20 mouse cellular contexts compared by ENCODE assay signal in genomic region chr10:99244655-99245260, GRCm38 (mm10). TPM values are rescaled to one million over a fixed set of nuclear protein-coding genes. Genes with fewer than 3 reads are reported as not detected.
DNase-seq lines count a peak whose midpoint lies in the region; ATAC-seq and TF ChIP-seq lines count a peak whose summit lies in the region.
"Had no signal": no experiment of that assay in that cellular context is flagged by ENCODE, and none has a peak within 500 bp of the region (broad histone marks: within the 10 kb centered on the region; RNA-seq: fewer than 3 reads in every experiment).

No protein-coding gene starts in this region.

- H3K4me3 ChIP-seq in kidney, embryonic 15.5 days (replicated peaks), result no peak overlapping the region
- no peak overlapping the region for H3K4me3 ChIP-seq in embryonic fibroblast, embryonic 13.5 days (ENCODE audit: insufficient read depth, low read length)
- H3K4me3 ChIP-seq: forebrain, embryonic 12.5 days; heart, adult 2 months; hindbrain, embryonic 15.5 days; liver, embryonic 12.5 days had no signal

- H3K4me2 ChIP-seq in kidney, embryonic 15.5 days, result no peak overlapping the region
- H3K4me2 ChIP-seq: forebrain, embryonic 12.5 days; hindbrain, embryonic 15.5 days; liver, embryonic 12.5 days had no signal

- DNase-seq in kidney, postnatal 4 days, result no peak
- DNase-seq in thymus, postnatal 0 days (ENCODE audit: low spot score), result peak; percentile 36
- no peak for DNase-seq in thymus, postnatal 36 days
- no peak for DNase-seq in spleen, postnatal 36 days (ENCODE audit: low spot score in 2 of 2)
- no peak for DNase-seq in urinary bladder, adult 2 months (ENCODE audit: low spot score)
- DNase-seq: adrenal gland, postnatal 10 days; cerebellum, postnatal 14 days; gastrocnemius, postnatal 14 days; heart, adult 2 months; heart, postnatal 4 days; kidney, adult 9 months; lung, postnatal 14 days; right cerebral cortex, postnatal 4 days had no signal

- H3K4me1 ChIP-seq in kidney, embryonic 15.5 days, result peaks cover 26% of the 10 kb centered on the region
- H3K4me1 ChIP-seq in embryonic fibroblast, embryonic 13.5 days (ENCODE audit: control insufficient read depth, insufficient read depth, low read length), result peaks cover 18% of the 10 kb centered on the region
- H3K4me1 ChIP-seq: hindbrain, embryonic 15.5 days had no signal

- no peak for TF ChIP-seq POLR2A in embryonic fibroblast, embryonic 13.5 days (IDR thresholded peaks at IDR 0.05; ENCODE audit: low read depth, low read length)

- H3K27me3 ChIP-seq in kidney, embryonic 15.5 days, result no peaks in the 10 kb centered on the region
- H3K27me3 ChIP-seq: hindbrain, embryonic 15.5 days; liver, embryonic 12.5 days; Patski had no signal

- WGBS in kidney, embryonic 15.5 days, result 11% methylated on average over 7 of the region's 7 CpGs

- TF ChIP-seq CTCF in embryonic fibroblast, embryonic 13.5 days (IDR thresholded peaks at IDR 0.05; ENCODE audit: borderline replicate concordance, insufficient read depth, low read length), result no peak

- H3K9ac ChIP-seq in kidney, embryonic 15.5 days, result no peak overlapping the region
- H3K9ac ChIP-seq: forebrain, embryonic 12.5 days; hindbrain, embryonic 15.5 days; liver, embryonic 12.5 days had no signal

- H3K36me3 ChIP-seq in kidney, embryonic 15.5 days, result no peaks in the 10 kb centered on the region
- H3K36me3 ChIP-seq: forebrain, embryonic 12.5 days; hindbrain, embryonic 15.5 days; liver, embryonic 12.5 days had no signal

- no peaks in the 10 kb centered on the region for H3K9me3 ChIP-seq in kidney, embryonic 15.5 days (replicated peaks)
- H3K9me3 ChIP-seq: forebrain, embryonic 12.5 days; hindbrain, embryonic 15.5 days; liver, embryonic 12.5 days had no signal

- H3K27ac ChIP-seq in kidney, embryonic 15.5 days, result peak overlapping the region; percentile 41; the same call in 1 of the 2 replicates
- H3K27ac ChIP-seq in embryonic fibroblast, embryonic 13.5 days (ENCODE audit: insufficient read depth, low read length), result peak overlapping the region; percentile 92; the same call in 1 of the 2 replicates
- H3K27ac ChIP-seq: forebrain, embryonic 12.5 days; heart, adult 2 months; hindbrain, embryonic 15.5 days; liver, embryonic 12.5 days had no signal

- no peak for ATAC-seq in kidney, embryonic 15.5 days (replicated peaks; ENCODE audit: low FRiP score)
- ATAC-seq: liver, embryonic 12.5 days; midbrain, embryonic 16.5 days; Patski had no signal

RNA-seq across cellular contexts. Expression of gene Dusp6, which starts 18.3 kb away (rescaled TPM):
- 85.7 and 88.7 TPM in 2 replicates for polyA plus RNA-seq in kidney, embryonic 15.5 days (2015; fragmentation: Nextera tagmentation; extraction: Ambion mirVana)
- 33.7 and 34.4 TPM in 2 replicates for polyA plus RNA-seq in thymus, postnatal 0 days (2015; fragmentation: Nextera tagmentation; extraction: Ambion mirVana)
- polyA plus RNA-seq in embryonic fibroblast, embryonic 13.5 days (2011; ENCODE audit: insufficient read length, low read depth, missing spikeins), result 23.2 and 41.3 TPM in 2 replicates
- polyA plus RNA-seq in urinary bladder, adult 2 months (2012; rRNA removed), result 27.4 and 29.3 TPM in 2 replicates
